Mouse (Mus musculus): ENCODE data around the gene Tmem231.
"Not testable (repeated sequence)": the region's sequence is repeated elsewhere in the genome, so short reads cannot be mapped to it uniquely, and the experiment has no call there.

Tmem231 gene

GRCm38 (mm10) chr8:111950846-111951245 lies 17.2 kb upstream of the Tmem231 start:
- DNase-seq (ENCODE audit: low read depth, low spot score), result no peak

GRCm38 (mm10) chr8:111947954-111948353 lies 14.3 kb upstream of the Tmem231 start:
- no peak for DNase-seq (ENCODE audit: low read depth, low spot score)

- DNase-seq (ENCODE audit: low read depth, low spot score), result no peak
These were observed 13.5 kb upstream of the Tmem231 start for GRCm38 (mm10) chr8:111947144-111947543.

GRCm38 (mm10) chr8:111943544-111943943 lies 9.9 kb upstream of the Tmem231 start:
- DNase-seq (ENCODE audit: low read depth, low spot score), result no peak

- no peak for DNase-seq (ENCODE audit: low read depth, low spot score)
These were observed 7.4 kb upstream of the Tmem231 start for GRCm38 (mm10) chr8:111941101-111941454.

- peak; percentile 96 for DNase-seq (ENCODE audit: low read depth, low spot score)
These were observed 6.8 kb upstream of the Tmem231 start, which contains the start of gene Gabarapl2 for GRCm38 (mm10) chr8:111940171-111941100. TSS of gene Gabarapl2 (plus strand) at chr8:111940703.

- no peak for DNase-seq (ENCODE audit: low read depth, low spot score)
These were observed 5.9 kb upstream of the Tmem231 start for GRCm38 (mm10) chr8:111939516-111940142.

- not testable (repeated sequence) for DNase-seq (ENCODE audit: low read depth, low spot score)
These were observed 4.7 kb upstream of the Tmem231 start for GRCm38 (mm10) chr8:111938076-111938985.

- no peak for DNase-seq (ENCODE audit: low read depth, low spot score)
These were observed 3.5 kb upstream of the Tmem231 start for GRCm38 (mm10) chr8:111937184-111937583.

GRCm38 (mm10) chr8:111934201-111934600 lies 520 bp upstream of the Tmem231 start:
- no peak for DNase-seq (ENCODE audit: low read depth, low spot score)

- DNase-seq (ENCODE audit: low read depth, low spot score), result no peak
These were observed 923 bp downstream of the Tmem231 start for GRCm38 (mm10) chr8:111932580-111933336.

GRCm38 (mm10) chr8:111931721-111932120 lies 2.0 kb downstream of the Tmem231 start:
- no peak for DNase-seq (ENCODE audit: low read depth, low spot score)

- DNase-seq (ENCODE audit: low read depth, low spot score), result no peak
These were observed 3.9 kb downstream of the Tmem231 start for GRCm38 (mm10) chr8:111929648-111930344.

GRCm38 (mm10) chr8:111924976-111925375 lies 8.7 kb downstream of the Tmem231 start:
- DNase-seq (ENCODE audit: low read depth, low spot score), result no peak

GRCm38 (mm10) chr8:111923383-111923804 lies 10.3 kb downstream of the Tmem231 start:
- no peak for DNase-seq (ENCODE audit: low read depth, low spot score)

GRCm38 (mm10) chr8:111920971-111921370 lies 12.7 kb downstream of the Tmem231 start:
- no peak for DNase-seq (ENCODE audit: low read depth, low spot score)

- no peak for DNase-seq (ENCODE audit: low read depth, low spot score)
These were observed 14.0 kb downstream of the Tmem231 start for GRCm38 (mm10) chr8:111919663-111920062.

- no peak for DNase-seq (ENCODE audit: low read depth, low spot score)
These were observed 20.7 kb downstream of the Tmem231 start for GRCm38 (mm10) chr8:111912860-111913432.

GRCm38 (mm10) chr8:111911572-111911971 lies 22.1 kb downstream of the Tmem231 start:
- DNase-seq (ENCODE audit: low read depth, low spot score), result no peak

Data from retina, postnatal 7 days (tissue).